Mouse (Mus musculus) left cerebral cortex, adult 8-10 months (tissue): ENCODE data around the gene Cacna2d3. TPM values are rescaled to one million over a fixed set of nuclear protein-coding genes. Genes with fewer than 3 reads are reported as not detected.
A peak's percentile ranks its signal among the peaks of the same experiment; 100 is the strongest.

Experiments used
- DNase-seq, 2 experiments: peaks; one replicate each; pipeline ENCODE4 v3.0.0; 2022; ENCODE audit warnings: low spot score in 2 of 2
- total RNA-seq, 4 experiments: library from RNA; stranded (reverse); gene quantifications; 2 replicates each; pipeline ENCODE4 v1.2.4; 2022

Gene Cacna2d3
- total RNA-seq, 4 experiments from 2014 or later: 108 to 116 (median 112) TPM

DNA sequence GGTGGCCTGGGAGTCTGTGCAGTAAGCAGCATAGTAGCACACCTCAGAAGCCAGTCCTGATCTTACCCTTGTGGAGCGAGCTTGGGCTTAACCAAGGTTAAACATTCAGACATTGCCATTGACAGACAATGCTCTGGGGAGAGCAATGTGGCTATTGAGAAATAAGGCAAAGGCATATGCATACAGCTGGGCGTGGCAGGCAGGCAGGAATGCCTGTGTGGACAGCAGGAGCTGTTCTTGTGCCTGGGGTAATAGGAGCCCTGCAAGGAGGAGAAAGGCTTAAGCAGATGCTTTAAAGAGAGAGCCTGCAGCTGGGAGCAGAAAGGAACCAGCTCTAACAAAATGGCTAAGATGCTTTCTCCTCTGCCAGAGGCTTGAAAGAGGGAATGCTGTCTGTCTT, 451.8 kb downstream of the Cacna2d3 start:
- no peak for DNase-seq

DNA sequence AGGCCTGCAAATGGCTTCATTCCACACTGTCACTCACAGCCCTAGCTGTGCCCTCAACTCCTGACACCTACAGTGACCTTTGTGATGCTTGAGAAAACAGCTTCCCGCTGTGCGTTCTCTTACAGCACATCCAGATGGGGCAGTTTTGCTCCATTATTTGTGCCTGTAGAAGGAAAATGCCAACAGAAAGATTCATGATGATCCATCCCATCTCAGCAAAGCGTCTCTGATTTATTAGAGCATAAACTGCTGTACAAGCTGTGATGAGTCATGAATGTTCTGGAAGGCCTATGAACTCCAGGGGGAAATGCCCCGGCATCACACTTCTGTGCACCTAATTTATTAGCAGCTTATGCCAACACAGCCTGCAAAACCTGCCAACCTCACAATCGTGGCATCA, 453.1 kb downstream of the Cacna2d3 start:
- DNase-seq: no peak

DNA sequence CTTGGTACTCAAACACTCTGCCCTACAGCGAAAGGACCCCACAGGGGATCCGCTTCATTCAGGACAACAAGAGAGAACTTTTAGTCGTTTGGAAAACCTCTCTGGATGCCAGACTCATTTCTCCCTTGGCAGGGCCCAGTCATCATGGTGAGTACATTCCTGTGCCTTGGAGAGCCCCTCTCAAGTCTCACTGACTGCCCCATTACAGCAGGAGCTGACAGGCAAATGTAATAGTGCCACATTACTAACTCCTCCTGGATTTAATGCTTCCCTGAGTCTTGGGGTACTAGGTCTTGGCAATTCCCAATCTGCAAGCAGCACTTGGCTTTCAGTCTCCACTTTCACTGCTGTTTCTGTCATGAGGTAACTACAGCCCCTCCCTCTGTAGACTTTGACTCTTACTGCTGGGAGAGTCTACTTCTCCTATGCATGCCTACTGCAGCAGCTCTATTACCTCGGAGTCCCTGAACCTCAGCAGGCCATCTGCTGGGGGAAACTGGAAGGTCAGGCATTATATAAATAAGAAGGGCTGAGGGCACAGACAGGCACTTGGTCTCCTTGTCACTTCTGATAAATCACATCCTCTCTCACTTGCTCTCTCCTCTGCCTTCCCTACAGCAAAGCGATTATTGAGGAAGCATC, 454.3 kb downstream of the Cacna2d3 start:
- no peak for DNase-seq

DNA sequence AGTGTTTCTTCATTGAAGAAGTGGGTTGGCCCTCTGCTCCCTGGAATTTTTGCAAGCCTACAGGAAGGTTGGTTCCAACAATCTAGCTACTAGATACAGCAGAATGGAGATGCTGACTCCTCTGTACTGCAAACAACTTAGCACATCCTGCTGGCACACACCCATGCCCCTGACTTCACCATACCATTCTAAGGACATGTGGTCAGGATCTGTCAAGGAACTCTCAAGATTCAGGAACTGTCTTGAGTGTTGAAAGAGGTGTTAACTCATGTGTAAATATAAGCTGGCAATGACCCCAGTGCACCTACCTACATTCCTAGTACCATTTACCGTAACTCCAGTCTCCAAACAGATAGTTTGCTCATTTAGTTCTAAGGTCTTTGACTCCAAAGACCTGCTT, 461.0 kb downstream of the Cacna2d3 start:
- no peak for DNase-seq

DNA sequence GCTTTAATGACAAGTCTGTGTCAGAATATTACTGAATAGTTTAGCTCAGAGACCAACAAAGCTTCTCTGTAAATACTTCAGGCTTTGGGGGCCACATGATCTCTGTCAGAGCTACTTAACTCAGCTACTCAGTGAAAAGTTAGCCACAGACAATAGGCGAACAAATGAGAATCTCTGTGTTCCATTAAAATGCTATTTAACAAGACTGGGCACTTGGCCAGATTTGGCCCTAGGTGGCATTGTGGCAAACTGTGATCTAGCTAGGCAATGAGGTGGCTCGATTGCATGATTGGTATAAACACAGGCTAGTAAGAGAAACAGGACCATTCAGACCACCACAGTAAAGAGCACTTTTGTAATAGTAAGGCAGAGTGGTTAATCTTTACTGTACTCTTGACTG, 478.1 kb downstream of the Cacna2d3 start:
- no peak for DNase-seq

DNA sequence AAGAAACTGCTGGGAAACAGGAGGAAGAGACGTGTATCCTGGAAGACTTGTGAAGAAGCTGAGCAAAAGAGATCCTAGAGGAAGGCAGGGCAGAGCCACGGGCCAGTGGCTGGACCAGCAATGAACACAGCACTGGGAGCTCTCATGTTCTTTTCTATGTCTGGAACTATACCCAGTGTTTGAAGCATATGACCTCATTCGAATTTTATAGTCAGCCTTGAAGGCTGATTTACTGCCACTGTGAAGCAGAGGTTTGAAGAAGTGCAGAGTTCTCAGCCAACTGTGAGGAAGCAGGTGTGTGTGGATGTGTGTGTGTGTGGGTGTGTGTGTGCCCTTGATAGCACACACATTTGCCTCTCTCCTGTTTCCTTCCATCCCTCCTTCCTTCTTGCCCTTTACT, 483.2 kb downstream of the Cacna2d3 start:
- no peak for DNase-seq

DNA sequence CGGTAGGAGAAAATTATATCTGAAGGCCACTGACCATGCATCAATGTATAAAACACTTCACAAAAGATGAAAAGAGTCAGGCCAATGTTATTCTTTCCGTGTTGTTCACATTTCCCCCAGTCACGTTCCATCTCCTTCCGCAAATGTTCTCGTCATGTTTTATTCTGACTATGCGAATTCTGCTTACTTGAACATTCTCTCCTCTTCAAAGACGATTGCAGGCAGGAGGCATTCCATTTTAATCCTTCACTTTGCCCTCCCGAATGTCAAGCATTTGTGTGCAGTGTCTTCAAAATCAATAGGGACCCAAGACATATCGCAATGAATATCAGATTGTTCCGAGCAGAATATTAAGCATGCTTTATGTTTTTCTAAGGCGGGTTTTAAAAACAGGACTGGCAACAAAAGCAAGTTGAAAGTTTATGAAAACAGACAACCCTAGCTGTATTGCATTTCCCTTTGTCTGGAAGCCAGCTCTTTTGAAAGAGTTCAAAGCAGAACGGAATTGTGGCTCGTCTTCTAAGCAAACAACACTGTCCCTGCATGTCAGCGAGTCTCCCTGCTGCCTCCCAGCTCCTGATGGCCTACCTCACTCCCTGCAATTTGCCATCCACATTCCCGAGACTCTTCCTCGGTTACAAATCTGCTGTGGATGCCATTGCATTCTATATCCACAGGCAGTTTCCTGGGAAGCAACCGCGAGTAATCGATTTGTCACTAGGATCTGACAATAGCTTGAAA, 492.5 kb downstream of the Cacna2d3 start:
- DNase-seq: no peak

DNA sequence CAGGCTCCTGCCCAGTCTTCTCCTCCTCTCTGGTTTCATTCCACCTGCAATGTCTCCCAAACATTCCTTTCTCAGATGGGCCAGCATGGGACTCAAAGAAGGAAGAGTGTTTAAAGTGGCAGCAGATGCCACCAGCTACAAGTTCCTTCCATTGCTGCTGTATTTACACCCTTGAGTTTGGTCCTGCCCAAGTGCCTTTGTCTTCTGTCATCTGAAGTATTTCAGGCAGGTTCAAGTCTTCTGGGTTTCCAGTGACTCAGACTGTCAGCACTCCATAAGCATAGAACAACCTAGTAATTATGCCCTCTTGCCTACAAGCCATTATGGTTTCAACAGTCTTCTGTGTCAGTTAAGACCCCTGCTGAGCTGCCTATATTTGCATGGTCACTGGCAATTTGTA, 493.2 kb downstream of the Cacna2d3 start:
- no peak for DNase-seq

DNA sequence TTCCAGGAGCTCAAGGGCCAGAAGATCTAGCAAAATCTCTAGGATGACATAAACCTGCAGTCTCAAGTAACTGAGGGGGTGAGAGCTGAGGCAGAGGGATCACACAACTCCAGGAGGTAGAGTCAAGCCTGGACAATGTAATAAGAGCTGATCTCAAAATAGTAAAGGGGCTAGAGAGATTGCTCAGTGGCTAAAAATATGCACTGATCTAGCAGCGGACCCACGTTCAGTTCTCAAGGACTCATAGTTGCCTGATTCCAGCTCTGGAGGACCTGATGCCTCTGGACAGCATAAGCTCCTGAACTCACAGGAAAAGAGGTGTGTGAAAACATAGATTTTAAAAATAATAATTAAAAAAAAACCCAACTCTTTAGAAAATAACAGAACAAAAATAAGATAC, 493.7 kb downstream of the Cacna2d3 start:
- DNase-seq: no peak

DNA sequence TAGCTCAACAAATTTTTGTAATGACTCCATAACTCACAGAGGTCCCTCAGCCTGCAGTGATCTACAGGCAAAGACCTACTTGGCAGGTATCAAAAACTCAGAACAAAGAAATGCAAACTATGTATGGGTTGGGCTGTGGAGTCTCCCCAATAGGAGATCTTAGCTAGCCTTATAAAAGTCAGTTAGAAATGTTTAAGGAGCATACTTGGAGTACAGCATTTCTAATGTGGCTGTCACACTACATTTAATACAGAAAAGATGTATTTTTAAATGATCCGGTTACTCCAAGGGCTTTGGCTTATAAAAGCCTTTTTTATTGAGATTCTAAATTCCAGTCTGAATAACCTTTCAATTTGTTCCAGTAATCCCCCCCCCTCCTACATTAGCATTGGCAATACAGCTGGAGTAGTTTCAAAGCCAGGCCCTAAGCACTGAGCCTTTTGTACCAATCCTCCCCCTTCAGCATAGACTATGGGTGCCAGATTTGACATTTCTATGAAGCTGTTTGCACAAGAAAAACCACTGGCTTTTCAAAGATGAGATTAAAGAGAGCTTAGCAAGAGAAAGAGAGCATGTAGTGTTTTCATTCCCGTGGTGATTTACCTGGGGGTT, 495.8 kb downstream of the Cacna2d3 start:
- no peak for DNase-seq

DNA sequence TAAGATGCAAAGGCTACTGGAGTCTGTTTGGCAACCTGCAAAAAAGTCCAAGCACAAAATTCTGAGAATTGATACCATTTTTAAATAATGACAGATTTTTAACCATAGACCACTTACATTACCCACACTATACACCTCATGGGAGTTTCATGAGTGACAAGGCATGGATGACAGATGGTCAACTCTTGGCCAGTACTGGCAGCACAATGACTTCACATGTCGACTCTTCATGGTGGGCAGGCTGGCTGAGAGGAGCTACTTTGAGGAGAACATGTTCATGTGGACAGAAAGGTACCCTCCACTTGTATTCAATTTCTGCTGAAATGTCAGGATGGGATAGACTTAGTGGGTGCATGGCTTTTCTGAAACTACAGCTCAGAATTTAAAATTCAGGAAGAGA, 498.7 kb downstream of the Cacna2d3 start:
- DNase-seq: no peak

DNA sequence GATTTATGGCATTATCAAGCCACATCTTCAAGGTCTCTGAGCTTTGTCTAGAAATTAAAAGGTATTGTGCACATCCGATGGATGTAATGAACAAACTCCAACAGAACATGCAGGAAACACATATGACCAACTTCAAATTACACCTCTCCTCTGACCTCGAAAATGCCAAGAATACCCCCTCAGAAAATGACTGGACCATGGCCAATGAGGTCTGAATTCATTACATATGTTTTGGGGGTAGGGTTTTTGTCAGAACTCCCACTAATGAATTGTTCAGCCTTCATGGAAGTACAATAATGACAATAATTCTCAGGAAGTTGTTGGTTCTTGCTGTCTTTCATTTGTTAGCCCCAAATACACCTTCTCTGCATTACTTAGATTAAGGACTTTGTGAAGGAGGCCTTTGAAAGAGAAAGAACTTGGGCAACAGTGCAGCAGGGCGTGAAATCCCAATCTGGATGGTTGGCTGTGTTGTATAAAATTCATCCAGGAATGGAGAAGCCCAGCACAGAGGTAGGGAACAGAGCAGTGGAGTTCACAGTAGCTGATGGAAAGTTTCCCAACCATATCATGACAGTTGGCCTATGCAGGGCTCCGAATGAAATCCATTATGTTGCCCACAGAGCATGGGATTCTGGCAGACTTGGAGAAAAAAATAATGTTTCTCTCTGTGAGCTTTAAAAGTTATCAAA, 499.3 kb downstream of the Cacna2d3 start:
- DNase-seq: no peak

DNA sequence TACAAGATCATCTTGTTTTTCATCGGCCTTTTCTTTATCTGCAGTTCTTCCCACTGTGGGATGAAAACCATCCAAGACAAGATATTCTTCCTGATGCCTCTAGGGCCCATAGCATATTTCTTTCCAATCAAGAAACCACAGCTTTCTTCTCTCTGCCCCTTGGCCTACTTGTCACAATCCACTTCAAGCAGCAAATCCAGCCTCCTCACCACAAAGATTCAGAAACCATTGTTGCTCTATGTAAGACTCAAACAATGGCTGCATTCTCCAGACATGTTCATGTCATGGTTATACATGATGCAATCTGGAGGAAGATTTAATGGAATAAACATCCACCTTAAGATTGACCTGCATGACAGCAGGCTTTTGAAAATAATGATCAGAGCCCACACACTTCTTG, 505.6 kb downstream of the Cacna2d3 start:
- no peak for DNase-seq

DNA sequence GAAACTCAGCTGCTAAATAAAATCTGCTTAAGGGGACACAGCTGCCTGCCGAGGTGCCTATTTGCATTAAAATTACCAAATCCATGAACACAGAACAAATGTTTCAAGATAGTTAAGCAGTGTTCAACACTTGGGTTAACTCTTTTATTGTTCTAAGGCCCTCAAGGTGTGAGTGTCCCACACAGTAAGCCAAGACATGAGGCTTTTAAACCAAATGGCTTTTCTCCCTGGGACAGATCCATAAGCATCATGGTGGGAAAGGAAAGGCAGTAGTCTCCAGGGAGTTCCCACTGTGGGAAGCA, 516.7 kb downstream of the Cacna2d3 start:
- no peak for DNase-seq

DNA sequence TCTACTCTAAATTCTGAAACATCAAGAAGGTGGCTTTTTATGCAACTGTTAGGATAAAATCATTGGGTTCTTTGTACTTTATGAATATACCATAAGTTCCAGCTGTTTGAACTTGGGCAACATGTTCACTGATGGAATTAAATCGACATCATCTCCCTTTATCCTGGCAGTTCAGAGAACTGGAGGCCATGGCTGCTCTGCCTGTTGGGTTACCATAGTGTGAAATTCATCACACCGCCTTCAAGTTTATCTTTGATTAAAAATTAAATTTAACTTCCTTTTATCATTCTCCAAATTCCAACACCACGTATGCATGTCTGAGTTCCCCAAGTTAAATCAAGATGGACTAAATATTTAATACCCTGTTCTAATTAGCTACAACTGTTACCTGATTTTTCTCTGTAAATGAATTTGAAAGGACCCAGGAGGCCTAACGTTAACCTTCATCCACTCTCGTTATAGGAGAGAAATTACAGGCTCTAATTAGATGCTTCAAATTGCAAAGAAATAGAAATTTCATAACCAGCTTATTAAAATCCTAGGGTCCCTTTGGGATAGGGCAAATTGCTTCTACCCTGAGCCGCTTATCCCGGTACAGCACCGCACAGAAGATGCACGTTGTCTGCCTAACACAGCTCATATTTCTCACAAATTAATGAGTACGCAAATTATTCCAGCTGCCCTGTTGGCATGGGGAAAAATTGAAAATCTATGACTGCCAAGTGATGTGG, 517.3 kb downstream of the Cacna2d3 start:
- no peak for DNase-seq

DNA sequence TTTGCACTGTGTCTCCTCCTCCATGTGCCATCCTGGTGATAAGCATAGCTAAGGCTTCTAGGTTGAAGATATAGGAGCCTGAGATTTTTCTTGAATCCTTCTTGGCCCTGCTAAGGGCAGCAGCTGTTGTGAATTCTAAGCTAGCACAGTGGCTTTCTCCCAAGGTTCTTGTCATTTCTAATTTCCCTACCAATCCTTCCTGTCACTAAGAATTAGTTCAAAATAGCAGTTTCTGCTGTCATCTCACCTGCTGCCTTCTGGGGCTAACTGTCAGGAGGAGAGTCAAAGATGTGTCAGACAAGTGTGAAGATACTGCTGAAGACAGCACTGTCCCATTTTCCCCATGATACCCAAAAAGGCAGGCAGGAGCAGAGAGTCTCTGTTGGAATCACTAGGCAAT, 525.5 kb downstream of the Cacna2d3 start:
- no peak for DNase-seq

DNA sequence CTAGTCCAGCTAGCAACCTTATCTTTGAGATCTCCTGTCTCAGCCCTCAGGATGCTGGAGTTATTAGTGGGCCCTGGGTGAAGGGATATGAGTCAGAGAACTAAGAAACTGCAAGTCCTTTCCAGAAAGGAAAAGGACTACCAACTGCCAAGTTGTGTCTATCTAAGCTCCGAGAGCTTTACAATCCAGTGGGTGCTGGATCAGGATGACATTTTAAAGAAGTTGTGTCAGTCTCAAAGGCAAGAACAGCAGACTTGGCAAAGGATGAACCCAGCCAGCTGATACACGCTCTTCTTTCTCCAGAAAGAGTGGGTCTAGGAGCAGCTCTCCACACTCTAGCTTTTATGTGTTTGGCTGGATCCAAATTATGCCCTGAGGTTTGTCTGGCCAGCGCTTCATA, 530.2 kb downstream of the Cacna2d3 start:
- no peak for DNase-seq

DNA sequence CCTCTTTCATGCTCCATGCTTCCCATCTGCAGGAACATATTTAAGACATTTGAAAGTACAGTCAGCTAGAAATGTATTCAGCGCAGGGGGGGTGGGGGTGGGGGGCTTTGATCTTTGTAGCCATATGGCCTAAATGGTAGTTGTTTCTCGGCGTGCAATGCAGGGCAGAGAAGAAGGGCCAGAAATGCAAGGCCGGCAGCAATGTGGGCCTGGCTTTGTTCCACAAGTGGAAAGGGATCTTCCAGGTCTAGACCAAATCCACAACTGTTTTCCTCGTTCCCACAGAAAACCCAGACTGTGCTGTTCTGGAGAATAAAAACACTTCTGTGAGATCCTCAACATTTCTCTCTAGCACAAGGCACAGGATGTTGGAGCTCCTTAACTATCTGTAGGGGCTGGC, 537.9 kb downstream of the Cacna2d3 start:
- DNase-seq: no peak

DNA sequence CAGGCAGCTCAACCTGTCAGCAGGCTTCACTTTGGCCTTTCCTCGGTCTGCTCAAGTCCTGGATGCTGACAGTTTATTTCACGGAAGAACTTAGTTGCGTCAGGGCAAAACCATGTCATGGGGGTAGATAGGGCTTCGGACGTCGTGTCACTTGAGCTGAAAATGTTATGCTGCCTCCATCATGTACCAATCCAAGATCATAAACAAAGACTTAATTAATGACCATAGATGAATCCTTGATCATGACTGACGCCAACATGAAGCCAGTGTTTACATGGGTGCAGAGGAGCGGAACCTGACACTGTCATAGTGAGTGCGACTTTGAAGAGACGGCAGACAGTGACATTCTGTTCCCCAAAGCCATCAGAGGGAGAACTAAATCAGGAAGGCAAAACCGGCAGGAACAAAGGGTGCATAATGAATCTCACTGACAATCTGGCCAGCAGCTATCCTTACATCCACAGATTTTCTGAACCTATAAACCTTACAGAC, 542.2 kb downstream of the Cacna2d3 start:
- no peak for DNase-seq

DNA sequence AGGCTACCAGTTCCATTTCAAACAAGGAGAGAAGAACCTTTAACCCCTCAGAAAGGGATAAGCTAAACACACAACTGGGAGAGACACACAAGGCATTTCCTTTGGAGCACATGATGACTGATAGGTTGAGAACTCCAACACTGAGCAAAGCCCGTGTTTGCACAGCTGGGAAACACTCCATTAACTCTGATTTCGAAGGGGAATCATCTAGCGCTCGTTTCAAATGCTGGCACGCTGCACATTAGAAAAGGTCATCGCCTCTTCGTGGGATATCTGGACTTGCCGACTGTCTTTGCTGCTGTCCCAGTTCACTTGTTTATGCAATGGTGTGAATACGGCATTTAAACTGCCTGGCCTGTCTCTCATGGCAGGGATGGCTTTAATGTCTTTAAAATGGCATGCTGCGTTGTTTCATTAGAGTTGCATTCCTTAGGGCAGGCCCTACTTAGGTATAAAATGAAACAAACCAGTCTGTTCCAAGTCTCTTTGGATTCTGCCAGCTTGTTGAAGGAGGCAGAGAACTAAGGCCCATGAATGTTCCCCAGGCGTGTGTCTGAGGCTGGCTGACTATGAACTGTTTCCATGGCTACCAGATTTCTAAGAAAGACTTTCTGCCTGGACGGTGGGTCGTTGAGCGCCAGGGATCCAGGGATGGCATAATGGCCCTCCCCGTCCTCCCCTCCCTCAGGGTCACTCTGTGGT, 542.8 kb downstream of the Cacna2d3 start:
- DNase-seq: peak in 1 of 2 experiments; percentile 15

DNA sequence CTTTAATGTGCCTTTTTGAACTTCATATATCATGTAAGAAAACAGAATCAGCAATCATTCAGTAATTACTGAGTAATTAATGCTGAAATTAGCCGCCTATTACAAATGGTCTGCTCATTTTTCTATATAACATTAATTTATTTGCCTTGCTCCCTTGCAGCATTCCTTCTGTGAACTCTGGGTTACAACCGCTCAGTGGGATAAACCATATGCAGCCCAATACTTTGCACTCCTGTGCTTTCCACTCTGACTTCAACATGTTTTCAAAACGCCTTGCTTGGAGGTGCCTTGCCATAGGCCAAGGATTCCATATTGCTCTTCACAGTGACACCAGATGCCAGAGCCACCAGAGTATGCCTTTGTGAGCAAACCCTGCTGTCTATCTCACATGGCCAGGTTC, 546.9 kb downstream of the Cacna2d3 start:
- no peak for DNase-seq
